Mouse (Mus musculus) brain, embryonic 18.5 days (tissue): ENCODE results near the gene Tapt1.

ENCODE experiments used
- DNase-seq: peaks from one replicate; pipeline ENCODE4 v3.0.0-alpha.2; 2012; ENCODE audit warnings: low read depth, low spot score

The Tapt1 gene

DNA sequence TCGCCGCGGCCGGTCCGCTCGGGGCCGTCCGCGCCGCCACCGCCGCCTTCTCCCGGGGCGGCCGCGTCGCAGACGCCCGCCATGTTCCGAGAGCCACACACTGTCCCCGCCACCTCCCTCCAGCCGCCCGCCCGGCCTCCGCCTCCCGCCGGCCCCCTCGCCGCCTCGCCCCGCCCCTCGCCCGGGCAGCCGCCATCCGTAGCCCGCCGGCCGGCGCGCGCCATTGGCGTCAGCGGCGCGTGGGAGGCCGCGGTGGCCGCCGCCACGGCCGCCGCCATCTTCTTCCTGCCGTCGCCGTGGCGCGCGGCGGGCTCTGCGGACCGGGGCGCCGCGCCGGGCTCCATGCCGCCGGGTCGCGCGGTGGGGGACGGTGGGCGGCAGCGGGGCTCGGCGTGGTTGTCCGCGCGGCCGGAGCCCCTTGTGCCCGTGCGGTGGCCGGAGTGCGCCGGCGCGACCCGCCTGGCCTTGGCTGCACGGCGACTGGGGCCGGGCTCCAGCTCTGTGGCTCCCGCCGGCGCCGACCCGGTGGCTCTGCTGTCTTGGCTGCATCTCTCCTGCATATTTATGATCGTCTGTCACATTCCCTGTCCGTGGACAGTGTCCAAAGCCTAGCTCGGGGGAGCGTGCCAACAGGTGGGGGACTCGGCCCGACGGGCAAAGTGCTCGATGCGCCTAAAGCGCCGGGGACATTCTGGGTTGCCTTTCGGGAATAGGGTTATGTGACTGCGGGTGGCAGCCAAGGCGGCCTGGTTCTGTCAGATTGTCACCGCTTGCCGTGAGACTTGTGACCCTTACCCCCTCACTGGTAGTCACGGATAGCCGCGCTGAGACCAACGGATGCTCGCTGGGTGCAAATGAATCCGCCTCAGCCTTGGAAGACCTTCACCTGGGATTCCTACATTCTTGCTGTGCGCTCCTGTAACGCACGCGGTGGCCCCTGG, at the start of gene Tapt1:
Gene Tapt1 (minus strand): TSS at position 106 of the 941 bp plus-strand sequence.
- DNase-seq, result peak; percentile 56

DNA sequence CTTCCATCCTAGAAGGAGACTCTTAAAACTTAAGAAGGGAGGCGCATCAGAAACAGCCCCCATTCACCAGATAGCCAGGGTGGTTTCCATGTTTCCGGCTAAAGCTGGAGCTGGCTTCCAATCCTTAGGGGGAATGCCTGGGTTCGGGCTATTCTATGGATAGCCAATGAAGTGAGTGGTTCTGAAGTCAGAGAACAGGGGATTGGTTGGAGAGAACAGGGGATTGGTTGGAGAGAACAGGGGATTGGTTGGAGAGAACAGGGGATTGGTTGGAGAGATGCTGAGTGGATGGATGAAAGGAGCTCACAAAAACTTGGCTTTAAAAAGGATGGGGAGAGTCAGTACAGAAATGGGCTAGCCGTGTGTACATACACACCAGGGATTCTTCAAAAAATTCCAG, 45.1 kb upstream of the Tapt1 start:
- no peak for DNase-seq

DNA sequence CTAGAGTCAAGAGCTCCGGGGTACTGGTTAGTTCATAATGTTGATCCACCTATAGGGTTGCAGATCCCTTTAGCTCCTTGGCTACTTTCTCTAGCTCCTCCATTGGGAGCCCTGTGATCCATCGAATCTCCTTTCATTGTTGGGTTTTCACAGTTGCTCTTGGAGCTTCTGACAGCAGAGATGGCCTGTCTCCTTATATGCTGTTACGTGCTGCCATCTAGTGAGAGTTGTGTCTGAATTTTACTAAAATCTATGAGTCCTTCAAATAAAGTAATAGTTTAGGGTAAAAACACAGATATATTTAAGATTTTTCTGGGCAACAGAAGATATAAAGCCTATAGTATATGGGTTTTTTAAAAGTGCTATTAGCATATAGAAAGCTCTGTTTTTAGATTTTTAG, 42.1 kb upstream of the Tapt1 start:
- DNase-seq, result peak; percentile 30

DNA sequence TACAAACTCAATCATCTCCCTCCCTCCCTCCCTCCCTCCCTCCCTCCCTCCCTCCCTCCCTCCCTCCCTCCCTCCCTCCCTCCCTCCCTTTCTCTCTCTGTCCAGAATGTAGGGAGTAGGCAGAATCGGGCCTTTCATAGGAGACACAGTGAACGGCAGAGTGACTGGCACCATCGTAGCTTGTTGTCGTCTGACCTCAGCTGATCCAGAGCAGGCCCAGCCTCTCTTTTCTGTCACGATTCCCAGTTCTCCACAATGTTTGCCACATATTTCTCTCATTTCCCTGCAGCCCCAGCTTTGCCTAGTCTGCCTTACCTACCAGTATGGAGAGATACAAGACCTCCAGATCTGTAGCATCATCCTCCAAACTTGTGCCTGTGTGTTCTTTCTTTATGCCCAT, 35.3 kb upstream of the Tapt1 start:
- no peak for DNase-seq

DNA sequence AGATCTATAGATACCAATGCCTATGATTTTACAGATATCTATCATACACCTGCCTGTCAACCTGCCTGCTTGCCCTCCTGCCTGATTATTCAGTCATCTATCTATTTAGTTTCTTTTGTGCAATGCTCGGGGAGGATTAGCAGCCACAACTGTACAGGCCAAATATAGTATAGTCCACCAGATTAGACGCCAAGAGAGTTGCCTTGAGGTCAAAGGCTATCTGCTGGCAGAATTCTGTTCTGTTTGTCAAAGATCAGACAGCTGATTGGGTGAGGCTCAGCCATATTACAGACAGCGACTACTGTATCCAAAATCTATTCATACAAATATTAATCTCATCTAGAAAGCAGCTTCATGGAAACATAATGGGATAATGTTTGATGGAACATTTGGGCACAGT, 34.7 kb upstream of the Tapt1 start:
- no peak for DNase-seq

DNA sequence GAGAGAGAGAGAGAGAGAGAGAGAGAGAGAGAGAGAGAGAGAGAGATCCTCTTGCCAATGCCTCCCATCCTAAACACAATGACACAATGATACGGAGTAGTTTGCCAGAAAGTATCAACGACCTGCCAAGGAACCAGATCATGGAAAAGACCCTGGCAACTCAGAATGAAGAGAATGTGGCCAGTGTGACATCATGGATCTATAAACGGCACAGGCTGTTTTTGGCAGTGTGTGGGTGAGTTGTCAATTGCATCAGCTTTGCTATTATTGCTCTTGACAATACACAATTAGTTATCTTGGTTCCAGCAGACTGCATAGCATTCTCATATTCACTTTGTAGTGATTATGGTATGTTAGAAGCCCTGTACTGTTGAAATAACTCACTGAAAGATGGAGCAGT, 33.3 kb upstream of the Tapt1 start:
- DNase-seq, result no peak

DNA sequence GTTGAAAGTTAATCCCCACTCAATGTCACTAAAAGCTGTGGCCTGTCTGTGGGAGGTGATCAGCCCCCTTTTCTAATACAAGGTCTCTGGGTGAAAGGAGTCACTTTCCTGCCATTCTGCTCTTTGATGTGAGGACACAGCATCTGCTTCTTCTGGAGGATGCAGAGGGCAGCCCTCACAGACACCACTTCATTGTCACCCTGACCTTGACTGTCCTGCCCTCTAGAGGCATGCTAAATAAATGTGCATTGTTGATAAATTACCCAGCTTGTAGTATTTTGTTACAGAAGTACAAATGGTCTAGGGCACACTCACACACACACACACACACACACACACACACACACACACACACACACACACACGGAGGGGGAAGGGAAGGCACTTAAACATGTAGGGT, 31.7 kb upstream of the Tapt1 start:
- no peak for DNase-seq

DNA sequence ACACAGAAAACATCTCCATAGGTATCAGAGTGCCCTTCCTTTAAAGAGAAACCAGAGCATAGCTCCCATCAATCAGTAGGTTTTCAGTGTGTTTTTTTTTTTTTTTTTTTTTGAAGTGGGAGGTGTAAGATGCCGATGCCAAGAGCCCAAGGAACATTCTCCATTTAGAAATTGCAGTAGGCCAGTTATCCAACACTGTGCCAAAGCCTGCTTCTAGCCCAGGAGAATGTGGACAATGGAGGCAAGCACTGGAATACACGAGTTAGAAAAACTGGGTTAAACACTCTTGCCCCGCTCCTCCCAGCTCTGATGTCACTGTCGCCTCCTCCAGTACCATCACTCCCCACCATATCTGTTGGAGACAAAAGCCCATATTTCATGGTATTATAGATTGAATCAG, 31.0 kb upstream of the Tapt1 start:
- DNase-seq, result no peak

DNA sequence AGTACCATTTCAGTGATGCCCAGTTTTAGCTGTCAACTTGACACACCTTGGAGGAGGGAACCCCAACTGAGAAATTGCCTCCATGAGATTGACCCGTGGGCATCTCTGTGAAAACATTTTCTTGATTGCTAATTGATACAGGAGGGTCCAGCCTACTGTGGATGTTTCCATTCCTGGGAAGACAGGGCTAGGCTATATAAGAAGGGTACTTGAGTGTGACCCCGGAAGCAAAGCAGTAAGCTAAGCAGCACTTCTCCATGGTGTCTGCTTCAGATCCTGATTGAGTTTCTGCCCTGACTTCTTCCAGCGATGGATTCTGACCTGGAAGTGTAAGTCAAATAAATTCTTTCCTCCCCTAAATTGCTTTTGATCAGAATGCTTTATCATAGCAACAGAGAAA, 30.1 kb upstream of the Tapt1 start:
- DNase-seq, result no peak

DNA sequence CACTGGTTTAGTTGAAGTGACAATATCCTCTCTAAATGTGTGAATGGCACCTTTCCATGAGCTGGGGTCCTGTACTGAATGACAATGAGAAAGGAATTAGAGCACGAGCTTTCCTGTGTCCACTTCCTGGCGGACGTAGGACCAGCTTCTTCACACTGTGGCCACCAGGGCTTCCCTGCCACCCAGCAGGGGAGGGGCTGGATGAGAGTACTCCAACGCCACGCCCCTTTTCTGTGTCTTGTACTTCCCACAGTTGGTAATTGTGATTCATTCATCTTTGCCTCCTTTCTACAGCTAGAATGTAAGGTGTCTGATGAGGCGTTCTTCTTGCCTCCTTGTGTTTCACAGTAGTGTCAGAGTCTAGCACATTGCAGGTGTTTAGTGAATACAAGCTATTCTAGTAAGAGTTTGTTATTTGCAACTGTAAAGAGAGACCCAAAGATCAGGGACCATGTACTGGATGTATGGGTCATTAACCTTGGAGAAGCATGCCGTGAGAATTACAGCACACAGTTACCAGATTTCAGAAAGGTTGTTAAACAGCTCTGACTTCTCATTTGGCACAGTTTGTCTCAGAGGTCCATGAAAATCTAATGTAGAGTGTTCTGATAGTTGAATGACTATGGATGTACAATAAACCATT, 29.5 kb upstream of the Tapt1 start:
- DNase-seq, result no peak

DNA sequence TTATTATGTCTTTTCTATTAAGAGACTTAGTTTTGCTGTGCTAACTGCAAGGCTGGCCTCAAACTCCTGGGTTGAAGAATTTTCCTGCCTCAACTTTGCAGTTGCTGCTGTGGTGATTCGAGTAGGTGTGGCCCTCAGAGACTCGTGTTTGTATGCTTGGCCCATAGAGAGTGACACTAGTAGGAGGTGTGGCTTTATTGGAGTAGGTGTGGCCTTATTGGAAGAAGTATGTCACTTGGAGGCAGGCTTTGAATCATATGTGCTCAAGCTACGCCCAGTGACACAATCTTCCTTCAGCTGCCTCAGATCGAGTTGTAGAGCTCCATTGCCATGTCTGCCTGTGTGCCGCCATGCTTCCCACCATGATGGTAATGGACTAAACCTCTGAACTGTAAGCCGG, 27.0 kb upstream of the Tapt1 start:
- DNase-seq, result no peak

DNA sequence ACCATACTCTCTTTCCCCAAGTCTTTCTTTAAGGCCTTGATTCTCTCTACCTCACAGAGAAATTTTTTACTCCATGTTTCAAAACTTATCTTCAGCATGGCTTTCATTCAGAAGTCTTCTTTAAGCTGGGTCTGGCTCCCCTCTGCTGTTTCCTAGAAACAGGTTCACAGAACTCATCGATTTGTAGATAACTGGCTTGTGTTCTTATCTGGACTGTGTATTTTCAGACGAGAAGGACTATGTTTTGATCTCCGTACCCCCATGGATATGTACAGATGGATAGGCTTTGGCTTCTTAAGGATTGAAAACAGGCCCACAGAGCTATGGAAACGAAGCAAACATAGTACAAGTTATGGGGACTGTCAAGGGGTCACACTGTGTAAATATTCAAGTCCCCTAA, 26.0 kb upstream of the Tapt1 start:
- no peak for DNase-seq

DNA sequence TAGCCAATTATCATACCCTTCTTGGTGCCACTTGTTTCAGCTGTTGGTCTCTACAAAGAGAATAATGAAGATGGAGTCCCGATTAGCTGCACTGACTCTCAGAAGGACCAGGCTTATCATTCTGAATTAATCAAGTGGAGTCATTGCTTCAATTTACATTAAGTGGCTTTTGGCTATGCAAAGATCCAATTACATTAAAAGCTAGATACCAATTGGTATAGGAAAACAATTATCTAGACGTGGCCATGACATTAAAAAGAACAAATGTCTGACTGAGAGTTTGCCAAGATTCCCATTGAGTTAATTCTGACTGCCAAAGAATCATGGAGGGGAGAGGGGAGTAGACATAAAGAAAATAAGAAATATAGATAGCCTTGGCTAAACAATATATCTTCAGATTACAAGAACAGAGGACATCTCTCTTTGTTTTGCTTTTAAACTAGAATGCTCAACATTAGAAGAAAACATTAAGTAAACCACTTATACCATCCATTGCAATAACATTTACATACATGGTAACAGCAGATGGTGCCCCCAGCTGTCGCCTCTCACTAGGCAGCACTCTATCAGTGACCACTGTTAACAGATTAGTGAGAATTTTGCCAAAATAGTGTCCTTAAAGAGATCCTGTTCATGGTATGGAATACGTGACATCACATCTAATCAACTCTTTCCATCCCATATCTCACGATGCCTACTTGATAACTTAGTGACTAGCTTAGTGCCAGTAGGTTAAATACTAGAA, 24.0 kb upstream of the Tapt1 start:
- DNase-seq, result no peak

DNA sequence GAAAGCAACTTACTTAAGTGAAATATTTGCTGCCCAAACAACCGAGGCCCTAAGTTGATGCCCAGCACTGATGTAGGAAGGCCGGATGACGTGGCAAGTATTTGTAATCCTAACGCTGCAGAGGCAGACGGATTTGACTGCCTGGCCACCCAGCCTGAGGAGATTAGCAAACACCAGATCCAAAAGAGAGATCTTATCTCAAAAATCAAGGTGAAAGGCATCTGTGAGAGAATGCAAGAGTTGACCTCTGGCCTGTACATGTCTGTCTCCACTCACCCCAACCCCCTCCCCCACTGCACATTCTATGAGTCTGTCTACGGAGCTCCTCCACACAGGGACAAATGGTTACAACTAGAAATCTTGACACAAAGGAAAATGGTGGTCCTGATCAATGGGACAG, 22.9 kb upstream of the Tapt1 start:
- no peak for DNase-seq

DNA sequence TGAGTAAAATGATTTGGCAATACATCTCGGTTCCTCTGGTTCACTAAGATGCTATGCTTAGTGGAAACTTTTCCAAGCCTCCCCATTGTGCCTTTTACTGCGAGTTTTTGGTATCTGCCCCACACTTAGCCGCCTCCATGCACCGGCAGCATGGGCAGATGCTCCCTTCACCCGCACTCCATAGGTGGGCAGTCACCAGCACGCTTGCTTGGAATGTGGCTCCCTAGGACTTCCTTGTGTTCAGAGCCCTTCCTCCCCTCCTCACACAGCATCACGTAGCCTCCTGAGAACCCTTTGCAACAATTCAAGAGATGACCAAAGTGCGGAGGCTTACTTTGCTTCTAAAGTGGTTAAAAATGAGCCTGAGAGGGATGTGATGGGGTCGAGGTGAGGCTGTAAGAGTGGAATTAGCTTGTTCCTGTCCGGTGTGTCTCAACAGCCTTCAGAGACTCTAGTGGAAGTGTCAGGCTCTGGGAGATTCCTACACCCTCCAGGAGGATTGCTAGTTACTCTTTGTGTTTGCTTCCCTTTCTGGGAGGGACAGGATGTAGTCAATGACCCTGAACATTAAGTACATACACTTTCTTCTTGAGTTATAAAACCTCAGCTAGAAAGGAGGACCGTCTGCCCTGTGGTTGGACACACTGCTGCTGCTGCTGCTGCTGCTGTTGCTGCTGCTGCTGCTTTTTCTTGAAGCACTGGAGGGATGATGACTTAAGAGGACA, 20.2 kb upstream of the Tapt1 start:
- DNase-seq, result no peak

DNA sequence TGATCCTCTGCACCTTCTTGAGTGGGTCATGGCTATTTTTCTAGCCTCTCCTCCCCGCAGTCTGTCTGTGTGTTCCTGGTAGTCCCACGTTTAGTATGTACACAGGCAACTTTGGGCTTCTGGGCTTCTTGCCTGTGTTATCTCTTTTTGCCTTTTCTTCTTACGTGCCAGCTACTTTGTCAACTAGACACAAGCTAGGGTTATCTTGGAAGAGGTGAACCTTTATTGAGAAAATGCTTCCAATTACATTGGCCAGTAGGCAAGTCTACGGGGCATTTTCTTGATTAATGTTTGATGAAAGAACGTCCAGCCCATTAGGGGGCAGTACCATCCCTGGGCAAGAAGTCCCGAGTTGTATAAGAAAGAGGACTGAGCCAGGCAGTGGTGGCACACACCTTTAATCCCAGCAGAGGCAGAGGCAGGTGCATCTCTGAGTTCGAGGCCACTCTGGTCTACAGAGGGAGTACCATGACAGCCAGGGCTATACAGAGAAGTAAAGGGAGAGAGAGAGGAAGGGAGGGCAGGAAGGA, 18.5 kb upstream of the Tapt1 start:
- no peak for DNase-seq

DNA sequence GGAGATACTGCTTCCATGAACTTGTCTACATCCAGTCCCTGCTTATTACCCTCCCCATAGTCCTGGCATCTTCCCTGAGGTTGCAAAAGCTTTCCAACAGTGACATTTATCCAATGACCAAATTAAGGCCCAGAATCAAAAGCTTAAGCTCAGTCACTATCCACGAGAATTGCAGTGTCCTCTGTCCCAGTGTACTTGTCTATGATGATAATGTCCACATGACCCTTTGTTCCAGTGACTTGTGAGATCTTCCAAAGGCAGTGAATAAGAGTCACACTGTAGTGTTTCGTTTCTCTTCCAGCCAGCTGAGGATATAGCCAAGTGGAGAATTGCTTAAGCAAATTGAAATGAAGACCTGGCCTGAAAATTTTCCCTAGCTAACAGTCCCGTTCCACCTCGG, 16.4 kb upstream of the Tapt1 start:
- no peak for DNase-seq

DNA sequence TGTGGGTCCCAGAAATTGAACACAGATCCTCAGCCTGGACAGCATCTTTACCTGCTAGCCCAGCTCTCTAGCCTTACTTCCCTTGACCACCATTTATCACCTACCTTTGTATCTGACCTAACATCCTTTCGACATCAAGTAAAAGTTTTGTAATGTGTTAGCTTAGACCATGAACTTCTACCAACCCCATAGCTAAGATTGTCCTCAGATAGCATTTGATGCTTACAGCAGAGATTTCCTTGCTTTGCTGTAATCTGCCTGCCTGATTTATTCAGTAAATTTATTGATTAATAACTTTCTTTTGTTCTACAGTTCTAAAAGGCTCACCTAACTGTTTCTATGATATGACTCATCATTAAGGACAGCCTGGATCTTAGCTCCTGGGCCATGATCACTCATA, 15.3 kb upstream of the Tapt1 start:
- no peak for DNase-seq

DNA sequence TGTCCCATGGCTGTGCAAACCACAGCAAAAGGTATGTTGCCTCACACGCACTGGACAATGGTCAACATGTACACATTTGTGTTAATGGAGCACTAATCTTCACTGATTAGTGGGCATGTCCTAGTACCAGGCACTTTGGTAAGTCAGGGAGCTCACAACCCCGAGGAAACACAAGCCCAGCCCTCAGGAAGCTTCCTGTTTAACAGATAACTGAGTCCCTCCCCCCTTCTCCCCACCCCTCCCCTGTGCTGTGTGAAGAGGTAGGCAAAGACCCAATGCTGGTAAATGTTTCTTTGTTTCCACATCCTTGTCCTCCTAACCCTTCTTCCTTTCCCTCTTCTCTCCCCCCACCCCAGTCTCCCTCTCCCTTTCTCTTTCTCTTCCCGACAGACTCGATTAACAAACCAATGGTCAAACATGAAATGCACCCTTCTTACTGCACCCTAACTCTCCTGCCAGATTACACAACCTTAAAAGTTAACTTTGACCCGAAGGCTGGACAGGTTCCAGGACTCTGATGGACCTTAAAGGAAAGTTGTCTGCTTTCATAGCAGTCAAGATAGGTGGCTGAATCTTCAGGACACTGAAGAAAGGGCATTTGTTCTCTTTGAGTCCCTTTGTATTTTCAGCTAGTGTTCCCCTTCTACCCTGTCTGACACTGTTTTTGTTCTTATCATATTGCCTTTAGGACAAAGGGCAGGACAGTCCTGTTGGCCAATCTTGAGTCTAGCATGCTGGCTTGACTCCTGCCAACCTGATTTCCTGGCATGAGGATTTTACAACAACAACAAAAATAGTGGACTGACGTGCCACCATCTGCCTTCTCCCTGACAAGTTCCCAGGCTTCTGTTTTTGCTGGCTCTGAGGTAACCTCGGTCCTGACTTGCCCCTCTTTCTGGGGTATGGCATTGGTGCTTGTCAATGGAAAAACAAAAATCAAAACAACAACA, 13.0 kb upstream of the Tapt1 start:
- no peak for DNase-seq

DNA sequence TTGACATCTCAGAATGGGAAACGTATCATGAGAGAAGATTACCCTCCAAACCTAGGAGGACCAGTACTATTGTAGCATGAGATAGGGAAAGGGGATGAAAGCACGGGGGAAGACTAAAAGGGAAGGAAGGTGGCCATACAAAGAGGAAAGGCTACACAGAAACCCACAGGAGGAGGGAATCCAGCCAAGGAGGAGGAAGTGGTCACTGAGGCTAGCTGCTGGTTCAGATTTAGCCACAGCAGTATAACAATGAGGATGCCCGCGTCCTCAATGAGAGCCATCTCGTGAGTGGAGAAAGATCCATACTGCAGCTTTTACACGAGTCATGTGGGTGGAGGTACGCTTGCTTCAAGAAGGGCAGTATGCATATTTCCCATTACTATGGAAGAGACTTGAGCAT, 11.8 kb upstream of the Tapt1 start:
- no peak for DNase-seq
